Mouse (Mus musculus) intestine, embryonic 16.5 days (tissue): ENCODE data around the gene Tespa1. TPM values are rescaled to one million over a fixed set of nuclear protein-coding genes. Genes with fewer than 3 reads are reported as not detected.
A peak's percentile ranks its signal among the peaks of the same experiment; 100 is the strongest.
"Not testable (repeated sequence)": the region's sequence is repeated elsewhere in the genome, so short reads cannot be mapped to it uniquely, and the experiment has no call there.

Experiments used
- ATAC-seq: fragments of 200-750 bp; cut with Nextera tagmentation; 2 replicates; pipeline ENCODE4 v1.8.0; 2017; ENCODE audit warnings: moderate TSS enrichment, moderate library complexity
- H3K27ac ChIP-seq: fragments of 300-500 bp; sonication (generic); 2 replicates; pipeline ENCODE4 v1.5.1; 2014; ENCODE audit warnings: mild to moderate bottlenecking, low read length
- H3K27me3 ChIP-seq: fragments of 300-500 bp; sonication (generic); replicated peaks from 2 replicates; pipeline ENCODE4 v1.6.1; 2014; ENCODE audit warnings: low read length, control low read depth, mixed read lengths; ENCODE audit not compliant: control insufficient read depth, insufficient read depth
- H3K36me3 ChIP-seq: fragments of 300-500 bp; sonication (generic); 2 replicates; pipeline ENCODE4 v1.6.1; 2014; ENCODE audit warnings: low read length, control low read depth; ENCODE audit not compliant: control insufficient read depth, insufficient read depth
- H3K4me1 ChIP-seq: fragments of 300-500 bp; sonication (generic); 2 replicates; pipeline ENCODE4 v1.6.1; 2014; ENCODE audit warnings: low read length, control low read depth, mixed read lengths; ENCODE audit not compliant: control insufficient read depth, insufficient read depth
- H3K4me2 ChIP-seq: fragments of 300-500 bp; sonication (generic); 2 replicates; pipeline ENCODE4 v1.6.1; 2014; ENCODE audit warnings: low read depth, low read length, control low read depth
- H3K4me3 ChIP-seq: fragments of 300-500 bp; sonication (generic); 2 replicates; pipeline ENCODE4 v1.5.1; 2014; ENCODE audit warnings: mild to moderate bottlenecking, low read length
- H3K9ac ChIP-seq: fragments of 300-500 bp; sonication (generic); 2 replicates; pipeline ENCODE4 v1.6.1; 2014; ENCODE audit warnings: low read depth, low read length
- H3K9me3 ChIP-seq: fragments of 300-500 bp; sonication (generic); 2 replicates; pipeline ENCODE4 v1.6.1; 2016; ENCODE audit warnings: low read length, control low read depth; ENCODE audit not compliant: control insufficient read depth
- WGBS: fragments of 180-500 bp; shearing (Covaris S2); extraction: QIAGEN DNeasy Blood & Tissue Kit; methylation state at CpG from one replicate; pipeline ENCODE4 v1.1.7; 2014; 5-methylcytosine and 5-hydroxymethylcytosine counted together
- polyA plus RNA-seq: library from polyadenylated mRNA; unstranded; fragments of >200 nt; fragmentation: Nextera tagmentation; extraction: Ambion mirVana; gene quantifications from 2 replicates; pipeline ENCODE4 v1.2.1, GENCODE M21; 2015

Gene Tespa1
- polyA plus RNA-seq, 1 experiment from 2014 or later, result 0.68 TPM

- Histone ChIP-seq H3K4me3 (no peak overlapping the region), H3K36me3 (no peaks in the 10 kb centered on the region), H3K9ac (no peak overlapping the region), H3K27ac (no peak overlapping the region), H3K4me1 (no peaks in the 10 kb centered on the region), H3K4me2 (no peak overlapping the region), H3K27me3 (no peaks in the 10 kb centered on the region), H3K9me3 (no peaks in the 10 kb centered on the region)
- no peak for ATAC-seq
- 60% methylated on average over 1 of the region's 1 CpGs for WGBS
These were observed 13.7 kb downstream of the Tespa1 start for GRCm38 (mm10) chr10:130336385-130336784.

- 48% methylated on average over 2 of the region's 2 CpGs for WGBS
- Histone ChIP-seq H3K9me3 (no peaks in the 10 kb centered on the region), H3K36me3 (no peaks in the 10 kb centered on the region), H3K27ac (no peak overlapping the region), H3K4me2 (no peak overlapping the region), H3K27me3 (no peaks in the 10 kb centered on the region), H3K4me3 (no peak overlapping the region), H3K9ac (no peak overlapping the region), H3K4me1 (no peaks in the 10 kb centered on the region)
- ATAC-seq, result no peak
These were observed 14.9 kb downstream of the Tespa1 start for GRCm38 (mm10) chr10:130337581-130337980.

GRCm38 (mm10) chr10:130340050-130340449, 17.4 kb downstream of the Tespa1 start:
- H3K9ac ChIP-seq, H3K9me3 ChIP-seq, H3K4me1 ChIP-seq, H3K4me3 ChIP-seq, ATAC-seq, H3K4me2 ChIP-seq, H3K27ac ChIP-seq, H3K27me3 ChIP-seq, H3K36me3 ChIP-seq: not testable (repeated sequence)
- WGBS, result 91% methylated on average over 4 of the region's 4 CpGs

GRCm38 (mm10) chr10:130344056-130344455, 21.4 kb downstream of the Tespa1 start:
- Histone ChIP-seq H3K27me3 (no peaks in the 10 kb centered on the region), H3K4me2 (no peak overlapping the region), H3K4me3 (no peak overlapping the region), H3K27ac (no peak overlapping the region), H3K36me3 (no peaks in the 10 kb centered on the region), H3K9ac (no peak overlapping the region), H3K4me1 (no peaks in the 10 kb centered on the region), H3K9me3 (no peaks in the 10 kb centered on the region)
- 100% methylated on average over 1 of the region's 1 CpGs for WGBS
- ATAC-seq, result no peak

GRCm38 (mm10) chr10:130363438-130364164, 40.9 kb downstream of the Tespa1 start:
- Histone ChIP-seq H3K9ac (no peak overlapping the region), H3K36me3 (no peaks in the 10 kb centered on the region), H3K4me1 (no peaks in the 10 kb centered on the region), H3K27me3 (no peaks in the 10 kb centered on the region), H3K9me3 (no peaks in the 10 kb centered on the region), H3K27ac (no peak overlapping the region), H3K4me3 (no peak overlapping the region), H3K4me2 (no peak overlapping the region)
- 56% methylated on average over 2 of the region's 2 CpGs for WGBS
- ATAC-seq, result 0 out of 2 replicates have a peak, but pooled peaks have one; percentile 55

- H3K4me1 ChIP-seq, result no peaks in the 10 kb centered on the region
- no peak overlapping the region for H3K27ac ChIP-seq
- no peaks in the 10 kb centered on the region for H3K36me3 ChIP-seq
- H3K4me3 ChIP-seq, result no peak overlapping the region
- no peaks in the 10 kb centered on the region for H3K9me3 ChIP-seq
- no peak overlapping the region for H3K9ac ChIP-seq
- no peak for ATAC-seq
- no peaks in the 10 kb centered on the region for H3K27me3 ChIP-seq
- H3K4me2 ChIP-seq, result no peak overlapping the region
These were observed 42.1 kb downstream of the Tespa1 start for GRCm38 (mm10) chr10:130364766-130365165.

GRCm38 (mm10) chr10:130368384-130368783, 45.7 kb downstream of the Tespa1 start:
- no peak overlapping the region for H3K9ac ChIP-seq
- H3K27ac ChIP-seq, result no peak overlapping the region
- no peaks in the 10 kb centered on the region for H3K9me3 ChIP-seq
- no peaks in the 10 kb centered on the region for H3K27me3 ChIP-seq
- no peaks in the 10 kb centered on the region for H3K36me3 ChIP-seq
- no peak overlapping the region for H3K4me2 ChIP-seq
- no peaks in the 10 kb centered on the region for H3K4me1 ChIP-seq
- H3K4me3 ChIP-seq, result no peak overlapping the region
- ATAC-seq, result no peak

- WGBS, result 88% methylated on average over 2 of the region's 2 CpGs
These were observed 47.5 kb downstream of the Tespa1 start for GRCm38 (mm10) chr10:130370005-130370682.

GRCm38 (mm10) chr10:130371644-130372043, 49.0 kb downstream of the Tespa1 start:
- Histone ChIP-seq H3K36me3 (no peaks in the 10 kb centered on the region), H3K4me3 (no peak overlapping the region), H3K9me3 (no peaks in the 10 kb centered on the region), H3K4me1 (no peaks in the 10 kb centered on the region), H3K9ac (no peak overlapping the region), H3K27ac (no peak overlapping the region), H3K4me2 (no peak overlapping the region), H3K27me3 (no peaks in the 10 kb centered on the region)
- WGBS, result 61% methylated on average over 1 of the region's 1 CpGs
- ATAC-seq, result no peak

More at GRCm38 (mm10) chr10:130370005-130370682, 47.5 kb downstream of the Tespa1 start:
- H3K27ac ChIP-seq, result no peak overlapping the region
- no peaks in the 10 kb centered on the region for H3K4me1 ChIP-seq
- no peak for ATAC-seq
- H3K9ac ChIP-seq, result no peak overlapping the region
- no peaks in the 10 kb centered on the region for H3K36me3 ChIP-seq
- no peaks in the 10 kb centered on the region for H3K27me3 ChIP-seq
- no peaks in the 10 kb centered on the region for H3K9me3 ChIP-seq
- H3K4me3 ChIP-seq, result no peak overlapping the region
- no peak overlapping the region for H3K4me2 ChIP-seq
